Mouse (Mus musculus): ENCODE measurements around the gene Acss2. TPM values are rescaled to one million over a fixed set of nuclear protein-coding genes. Genes with fewer than 3 reads are reported as not detected.

Gene Acss2
- polyA plus RNA-seq, 1 experiment, result 18.8 TPM

DNA sequence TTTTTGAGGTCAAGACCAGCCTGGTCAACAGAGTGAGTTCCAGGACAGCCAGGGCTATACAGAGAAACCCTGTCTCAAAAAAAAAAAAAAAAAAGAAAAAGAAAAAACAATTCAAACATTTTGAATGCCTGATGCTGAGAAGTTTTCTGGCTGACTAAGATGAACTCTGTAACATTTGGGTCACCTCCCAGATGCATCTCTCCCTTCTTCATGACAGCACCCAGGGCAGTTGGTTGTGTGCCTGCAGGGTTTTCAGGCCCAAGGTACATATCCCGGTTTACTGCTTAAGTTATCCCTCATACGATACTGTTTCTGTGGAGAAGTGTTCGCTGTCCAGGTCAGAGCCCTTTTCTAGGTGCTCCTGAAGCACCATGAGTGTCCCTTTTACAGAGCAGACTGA, 62.6 kb downstream of the Acss2 start:
- TF ChIP-seq CTCF (IDR thresholded peaks at IDR 0.05; ENCODE audit: extremely low read depth, insufficient read length, insufficient replicate concordance, low read depth, low read length) (no peak), POLR2A (IDR thresholded peaks at IDR 0.05; ENCODE audit: low read depth, low read length) (no peak)
- Histone ChIP-seq H3K27ac (ENCODE audit: insufficient read depth, low read depth, low read length) (no peak overlapping the region), H3K27me3 (ENCODE audit: control insufficient read depth, insufficient read depth, low read length) (no peaks in the 10 kb centered on the region), H3K4me3 (ENCODE audit: low read depth, low read length) (no peak overlapping the region), H3K36me3 (ENCODE audit: control insufficient read depth, insufficient read depth, low read length) (peaks cover 47% of the 10 kb centered on the region), H3K4me1 (ENCODE audit: control insufficient read depth, insufficient read depth, insufficient read length, low read length) (peaks cover 4% of the 10 kb centered on the region; the same call in 1 of the 2 replicates)
- 93% methylated on average over 3 of the region's 3 CpGs for WGBS

DNA sequence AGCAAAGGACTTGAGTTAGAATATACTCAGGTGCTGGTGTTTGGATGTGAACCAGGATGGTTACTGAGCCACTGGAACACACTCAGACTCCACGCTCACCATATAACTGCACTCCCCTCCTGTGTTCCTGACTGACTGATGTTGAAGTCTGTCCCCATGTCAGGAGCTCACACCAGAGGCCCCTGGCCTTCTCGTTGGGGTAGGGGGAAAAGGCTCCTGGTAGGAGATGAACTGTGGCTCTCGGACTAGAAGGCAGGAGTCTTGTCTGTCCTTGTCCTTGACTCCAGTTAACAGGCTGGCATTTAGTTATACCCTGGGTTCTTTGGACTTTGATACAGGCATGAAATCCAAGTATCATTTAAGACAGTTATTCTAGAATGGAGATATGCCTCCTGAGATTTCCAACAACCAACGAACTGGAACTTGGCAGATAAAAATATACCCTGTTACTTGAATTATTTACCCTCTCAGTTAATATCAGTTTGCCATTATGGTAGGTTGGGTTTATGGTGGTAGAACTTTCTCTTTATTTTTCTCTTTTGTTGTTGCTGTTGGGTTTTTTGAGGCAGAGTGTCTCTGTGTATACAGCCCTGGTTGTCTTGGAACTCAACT, 64.7 kb downstream of the Acss2 start:
- Histone ChIP-seq H3K36me3 (ENCODE audit: control insufficient read depth, insufficient read depth, low read length) (peaks cover 29% of the 10 kb centered on the region), H3K27ac (ENCODE audit: insufficient read depth, low read depth, low read length) (no peak overlapping the region), H3K27me3 (ENCODE audit: control insufficient read depth, insufficient read depth, low read length) (no peaks in the 10 kb centered on the region), H3K4me1 (ENCODE audit: control insufficient read depth, insufficient read depth, insufficient read length, low read length) (peaks cover 4% of the 10 kb centered on the region; the same call in 1 of the 2 replicates), H3K4me3 (ENCODE audit: low read depth, low read length) (no peak overlapping the region)
- no peak for TF ChIP-seq POLR2A (IDR thresholded peaks at IDR 0.05; ENCODE audit: low read depth, low read length)
- no peak for TF ChIP-seq CTCF (IDR thresholded peaks at IDR 0.05; ENCODE audit: extremely low read depth, insufficient read length, insufficient replicate concordance, low read depth, low read length)
- WGBS, result 56% methylated on average over 4 of the region's 4 CpGs

DNA sequence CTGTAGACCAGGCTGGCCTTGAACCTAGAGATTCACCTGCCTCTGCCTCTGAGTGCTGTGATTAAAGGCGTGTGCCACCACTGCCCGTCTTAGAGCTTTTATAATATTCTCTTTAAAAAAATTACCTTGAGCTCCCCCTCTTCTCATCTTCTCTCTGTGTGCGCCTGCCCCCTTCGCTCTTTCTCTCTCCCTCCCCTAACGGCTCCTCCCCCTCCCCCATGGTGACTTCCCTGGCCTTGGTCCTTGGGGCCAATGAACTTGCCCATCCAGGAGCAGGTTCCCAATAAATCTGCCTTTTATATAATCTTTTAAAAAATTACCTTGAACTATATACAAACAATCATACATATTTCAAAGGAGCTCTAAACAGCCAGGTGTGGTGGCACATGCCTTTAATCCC, 65.2 kb downstream of the Acss2 start:
- WGBS, result 83% methylated on average over 5 of the region's 5 CpGs
- H3K4me1 ChIP-seq (ENCODE audit: control insufficient read depth, insufficient read depth, insufficient read length, low read length), result peaks cover 4% of the 10 kb centered on the region; the same call in 1 of the 2 replicates
- H3K27ac ChIP-seq (ENCODE audit: insufficient read depth, low read depth, low read length), result no peak overlapping the region
- H3K4me3 ChIP-seq (ENCODE audit: low read depth, low read length), result no peak overlapping the region
- H3K36me3 ChIP-seq (ENCODE audit: control insufficient read depth, insufficient read depth, low read length), result peaks cover 24% of the 10 kb centered on the region
- no peaks in the 10 kb centered on the region for H3K27me3 ChIP-seq (ENCODE audit: control insufficient read depth, insufficient read depth, low read length)
- TF ChIP-seq POLR2A (IDR thresholded peaks at IDR 0.05; ENCODE audit: low read depth, low read length) (no peak), CTCF (IDR thresholded peaks at IDR 0.05; ENCODE audit: extremely low read depth, insufficient read length, insufficient replicate concordance, low read depth, low read length) (no peak)

DNA sequence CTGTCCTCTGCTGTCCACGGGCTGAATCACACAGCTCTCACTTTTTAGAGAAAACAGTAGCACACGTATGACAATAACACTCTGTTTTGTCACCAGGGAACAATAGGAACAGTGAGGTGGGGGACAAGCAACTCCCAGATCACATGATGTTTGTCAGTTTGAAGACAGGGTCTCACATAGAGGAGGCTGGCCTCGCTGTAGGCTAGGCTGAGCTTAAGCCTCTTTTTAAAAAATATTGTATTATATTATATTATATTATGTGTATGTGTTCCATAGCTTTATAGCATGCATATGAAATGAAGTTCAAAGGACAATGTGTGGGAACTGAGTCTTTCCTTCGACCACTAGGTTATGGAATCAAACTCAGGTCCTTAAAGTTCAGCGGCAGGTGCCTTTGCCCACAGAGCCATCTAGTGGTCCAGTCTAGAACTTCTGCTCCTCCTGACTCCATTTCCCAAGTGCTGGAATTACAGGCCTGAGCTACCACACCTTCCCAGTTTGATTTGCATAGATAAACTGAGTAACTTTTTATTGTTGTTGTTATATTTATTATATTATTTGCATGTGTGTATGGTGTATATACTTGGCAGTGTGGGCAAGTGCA, 66.3 kb downstream of the Acss2 start:
- TF ChIP-seq POLR2A (IDR thresholded peaks at IDR 0.05; ENCODE audit: low read depth, low read length), result no peak
- peak; percentile 71; the same call in 1 of the 2 replicates for TF ChIP-seq CTCF (IDR thresholded peaks at IDR 0.05; ENCODE audit: extremely low read depth, insufficient read length, insufficient replicate concordance, low read depth, low read length)
- Histone ChIP-seq H3K4me3 (ENCODE audit: low read depth, low read length) (no peak overlapping the region), H3K4me1 (ENCODE audit: control insufficient read depth, insufficient read depth, insufficient read length, low read length) (peaks cover 4% of the 10 kb centered on the region; the same call in 1 of the 2 replicates), H3K27ac (ENCODE audit: insufficient read depth, low read depth, low read length) (no peak overlapping the region), H3K36me3 (ENCODE audit: control insufficient read depth, insufficient read depth, low read length) (peaks cover 17% of the 10 kb centered on the region), H3K27me3 (ENCODE audit: control insufficient read depth, insufficient read depth, low read length) (no peaks in the 10 kb centered on the region)
- WGBS, result 46% methylated on average over 5 of the region's 5 CpGs

DNA sequence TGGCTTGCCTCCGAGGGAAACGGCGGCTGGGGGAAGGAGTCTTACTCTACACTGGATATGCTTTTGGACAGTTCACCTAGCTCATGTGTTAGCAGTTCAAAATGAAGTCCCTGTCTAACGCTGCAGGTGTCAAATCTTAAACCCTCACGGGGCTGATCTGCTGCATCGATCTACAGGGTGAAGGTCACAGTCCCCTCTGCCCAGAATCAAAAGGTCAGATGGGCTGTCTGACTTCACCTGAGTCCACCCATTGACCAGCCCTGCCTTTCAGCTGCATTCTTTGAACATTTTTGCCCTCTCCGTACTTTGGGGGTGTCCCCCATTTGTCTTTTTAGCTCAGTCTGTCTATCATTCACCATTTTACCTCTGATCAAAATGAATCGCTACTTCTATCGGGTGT, 67.3 kb downstream of the Acss2 start:
- WGBS, result 45% methylated on average over 9 of the region's 9 CpGs
- Histone ChIP-seq H3K27ac (ENCODE audit: insufficient read depth, low read depth, low read length) (peak overlapping the region; percentile 78), H3K4me3 (ENCODE audit: low read depth, low read length) (no peak overlapping the region), H3K4me1 (ENCODE audit: control insufficient read depth, insufficient read depth, insufficient read length, low read length) (peaks cover 7% of the 10 kb centered on the region; the same call in 1 of the 2 replicates), H3K36me3 (ENCODE audit: control insufficient read depth, insufficient read depth, low read length) (peaks cover 12% of the 10 kb centered on the region), H3K27me3 (ENCODE audit: control insufficient read depth, insufficient read depth, low read length) (no peaks in the 10 kb centered on the region)
- TF ChIP-seq POLR2A (IDR thresholded peaks at IDR 0.05; ENCODE audit: low read depth, low read length) (no peak), CTCF (IDR thresholded peaks at IDR 0.05; ENCODE audit: extremely low read depth, insufficient read length, insufficient replicate concordance, low read depth, low read length) (no peak)

DNA sequence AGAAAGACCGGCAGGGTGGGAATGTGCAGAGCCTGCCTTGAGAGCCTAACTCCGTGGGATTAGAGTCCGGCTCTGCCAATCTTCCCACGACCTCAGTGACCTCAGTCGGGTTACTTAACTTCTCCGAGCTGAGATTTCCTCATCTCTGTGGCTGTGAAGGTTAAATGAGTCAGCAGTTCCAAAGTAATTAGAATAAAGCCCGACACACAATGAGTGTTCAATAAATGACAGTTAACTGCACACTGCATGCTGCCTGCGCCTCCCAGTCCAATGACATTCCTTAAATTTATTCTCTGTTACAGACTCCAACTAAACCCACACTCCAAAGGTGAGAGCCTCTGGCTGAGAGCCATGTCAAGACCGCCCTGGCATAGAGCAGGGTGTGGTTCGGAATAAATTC, 67.7 kb downstream of the Acss2 start:
- peak overlapping the region; percentile 78 for H3K27ac ChIP-seq (ENCODE audit: insufficient read depth, low read depth, low read length)
- peaks cover 11% of the 10 kb centered on the region; the same call in 1 of the 2 replicates for H3K4me1 ChIP-seq (ENCODE audit: control insufficient read depth, insufficient read depth, insufficient read length, low read length)
- TF ChIP-seq POLR2A (IDR thresholded peaks at IDR 0.05; ENCODE audit: low read depth, low read length) (no peak), CTCF (IDR thresholded peaks at IDR 0.05; ENCODE audit: extremely low read depth, insufficient read length, insufficient replicate concordance, low read depth, low read length) (no peak)
- H3K4me3 ChIP-seq (ENCODE audit: low read depth, low read length), result no peak overlapping the region
- WGBS, result 21% methylated on average over 10 of the region's 10 CpGs
- no peaks in the 10 kb centered on the region for H3K27me3 ChIP-seq (ENCODE audit: control insufficient read depth, insufficient read depth, low read length)
- peaks cover 10% of the 10 kb centered on the region for H3K36me3 ChIP-seq (ENCODE audit: control insufficient read depth, insufficient read depth, low read length)

DNA sequence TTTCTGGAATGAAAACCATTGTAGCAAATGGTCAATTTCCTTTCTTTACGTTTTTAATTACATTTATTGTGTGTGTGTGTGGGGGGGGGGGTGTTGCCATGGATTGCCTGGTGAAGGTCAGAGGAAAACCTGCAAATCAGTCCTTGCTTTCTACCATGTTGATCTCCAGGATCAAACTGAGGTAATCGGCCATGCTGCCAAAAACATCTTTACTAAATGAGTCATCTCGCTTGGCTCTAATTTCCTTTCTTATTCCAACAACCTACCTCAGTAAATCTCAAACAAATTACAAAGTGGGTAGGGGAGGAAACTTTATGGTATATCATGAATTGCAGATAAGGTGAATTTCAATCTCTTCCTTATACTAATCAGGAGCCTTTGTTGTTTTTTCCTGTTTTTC, 70.4 kb downstream of the Acss2 start:
- Histone ChIP-seq H3K27me3 (ENCODE audit: control insufficient read depth, insufficient read depth, low read length) (no peaks in the 10 kb centered on the region), H3K27ac (ENCODE audit: insufficient read depth, low read depth, low read length) (no peak overlapping the region), H3K4me3 (ENCODE audit: low read depth, low read length) (no peak overlapping the region), H3K36me3 (ENCODE audit: control insufficient read depth, insufficient read depth, low read length) (no peaks in the 10 kb centered on the region), H3K4me1 (ENCODE audit: control insufficient read depth, insufficient read depth, insufficient read length, low read length) (peaks cover 20% of the 10 kb centered on the region; the same call in 1 of the 2 replicates)
- WGBS, result 31% methylated on average over 3 of the region's 3 CpGs
- no peak for TF ChIP-seq POLR2A (IDR thresholded peaks at IDR 0.05; ENCODE audit: low read depth, low read length)
- TF ChIP-seq CTCF (IDR thresholded peaks at IDR 0.05; ENCODE audit: extremely low read depth, insufficient read length, insufficient replicate concordance, low read depth, low read length), result no peak

All from small intestine, adult 2 months (tissue).